Mouse (Mus musculus) stomach, embryonic 16.5 days (tissue): ENCODE data around the gene Tmem171. TPM values are rescaled to one million over a fixed set of nuclear protein-coding genes. Genes with fewer than 3 reads are reported as not detected.

ENCODE experiments used
- ATAC-seq: fragments of 200-750 bp; cut with Nextera tagmentation; 2 replicates; pipeline ENCODE4 v1.8.0; 2017; ENCODE audit warnings: moderate number of reproducible peaks, moderate TSS enrichment; ENCODE audit not compliant: insufficient read depth, low FRiP score
- H3K27ac ChIP-seq: fragments of 300-500 bp; sonication (generic); 2 replicates; pipeline ENCODE4 v1.5.1; 2014; ENCODE audit warnings: low read length
- H3K27me3 ChIP-seq: fragments of 300-500 bp; sonication (generic); 2 replicates; pipeline ENCODE4 v1.6.1; 2014; ENCODE audit warnings: low read length, control low read depth, mixed read lengths; ENCODE audit not compliant: control insufficient read depth, insufficient read depth
- H3K36me3 ChIP-seq: fragments of 300-500 bp; sonication (generic); 2 replicates; pipeline ENCODE4 v1.6.1; 2014; ENCODE audit warnings: low read length; ENCODE audit not compliant: control insufficient read depth, insufficient read depth
- H3K4me1 ChIP-seq: fragments of 300-500 bp; sonication (generic); 2 replicates; pipeline ENCODE4 v1.6.1; 2014; ENCODE audit warnings: low read length, control low read depth, mixed read lengths; ENCODE audit not compliant: control insufficient read depth, insufficient read depth
- H3K4me2 ChIP-seq: fragments of 300-500 bp; sonication (generic); 2 replicates; pipeline ENCODE4 v1.6.1; 2014; ENCODE audit warnings: low read depth, low read length, mixed read lengths
- H3K4me3 ChIP-seq: fragments of 300-500 bp; sonication (generic); replicated peaks from 2 replicates; pipeline ENCODE4 v1.5.1; 2014; ENCODE audit warnings: mild to moderate bottlenecking, low read length
- H3K9ac ChIP-seq: fragments of 300-500 bp; sonication (generic); 2 replicates; pipeline ENCODE4 v1.6.1; 2014; ENCODE audit warnings: low read length
- H3K9me3 ChIP-seq: fragments of 300-500 bp; sonication (generic); replicated peaks from 2 replicates; pipeline ENCODE4 v1.6.1; 2016; ENCODE audit warnings: low read length, control low read depth; ENCODE audit not compliant: control insufficient read depth
- WGBS: fragments of 180-500 bp; shearing (Covaris S2); extraction: QIAGEN DNeasy Blood & Tissue Kit; methylation state at CpG from one replicate; pipeline ENCODE4 v1.1.7; 2014; 5-methylcytosine and 5-hydroxymethylcytosine counted together
- polyA plus RNA-seq: library from polyadenylated mRNA; unstranded; fragments of >200 nt; fragmentation: Nextera tagmentation; extraction: Ambion mirVana; gene quantifications from 2 replicates; pipeline ENCODE4 v1.2.1, GENCODE M21; 2015

The Tmem171 gene
- polyA plus RNA-seq, 1 experiment from 2014 or later: 6.7 TPM

DNA sequence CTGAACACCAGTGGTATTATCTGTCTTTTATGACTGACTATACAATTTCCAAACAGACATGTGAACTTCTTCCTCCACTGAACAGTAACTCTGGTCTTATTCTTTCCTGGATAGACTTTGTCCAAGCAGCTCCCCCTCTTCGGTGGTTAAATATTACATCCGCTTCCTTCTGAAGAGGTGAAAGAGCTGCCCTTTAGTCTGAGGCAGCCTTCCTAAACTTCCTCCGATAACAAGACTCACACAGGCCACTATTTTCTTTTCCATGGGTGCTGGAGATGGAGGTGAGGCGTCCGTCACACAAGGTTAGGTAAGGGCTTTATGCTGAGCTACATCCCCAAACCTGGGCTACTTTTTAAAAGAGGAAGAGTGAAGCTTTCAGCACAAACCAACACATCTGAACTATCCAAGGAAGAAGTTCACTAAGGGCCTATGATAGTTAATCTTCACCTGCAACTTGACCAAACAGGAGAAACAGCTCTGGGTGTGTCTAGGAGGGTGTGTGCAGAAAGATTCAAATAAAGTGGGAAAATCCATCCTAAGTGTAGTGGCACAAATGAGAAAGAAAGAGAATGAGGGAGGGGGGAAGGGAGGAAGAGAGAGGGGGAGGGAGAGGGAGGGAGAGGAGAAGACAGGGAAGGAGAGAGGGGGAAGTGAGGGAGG lies 56.0 kb downstream of the Tmem171 start:
- no peaks in the 10 kb centered on the region for H3K27me3 ChIP-seq
- ATAC-seq: 0 out of 2 replicates have a peak, but pooled peaks have one; percentile 41
- no peak overlapping the region for H3K4me3 ChIP-seq
- peak overlapping the region; percentile 58 for H3K27ac ChIP-seq
- H3K9me3 ChIP-seq: peaks cover 6% of the 10 kb centered on the region
- H3K9ac ChIP-seq: no peak overlapping the region
- no peaks in the 10 kb centered on the region for H3K4me1 ChIP-seq
- H3K4me2 ChIP-seq: no peak overlapping the region
- no peaks in the 10 kb centered on the region for H3K36me3 ChIP-seq
- WGBS: 63% methylated on average over 5 of the region's 5 CpGs

GRCm38 (mm10) chr13:98637145-98637544 lies 57.5 kb downstream of the Tmem171 start, which contains the start of gene Tmem174:
TSS of gene Tmem174 (minus strand) at chr13:98637410.
- H3K9ac ChIP-seq: no peak within 1 kb of the TSS

GRCm38 (mm10) chr13:98636571-98636970 lies 58.1 kb downstream of the Tmem171 start:
- H3K9me3 ChIP-seq: peaks cover 6% of the 10 kb centered on the region
- ATAC-seq: no peak
- H3K4me2 ChIP-seq: no peak overlapping the region
- no peaks in the 10 kb centered on the region for H3K36me3 ChIP-seq
- no peaks in the 10 kb centered on the region for H3K27me3 ChIP-seq
- H3K9ac ChIP-seq: no peak overlapping the region
- WGBS: 60% methylated on average over 18 of the region's 18 CpGs
- H3K4me3 ChIP-seq: no peak overlapping the region
- no peak overlapping the region for H3K27ac ChIP-seq
- no peaks in the 10 kb centered on the region for H3K4me1 ChIP-seq

More at GRCm38 (mm10) chr13:98637145-98637544, 57.5 kb downstream of the Tmem171 start, which contains the start of gene Tmem174:
- H3K4me2 ChIP-seq: no peak within 1 kb of the TSS
- no peaks in the 10 kb centered on the region for H3K36me3 ChIP-seq
- H3K27me3 ChIP-seq: no peaks in the 10 kb centered on the region
- H3K9me3 ChIP-seq: peaks cover 6% of the 10 kb centered on the region
- peak within 1 kb of the TSS; percentile 56 for H3K27ac ChIP-seq
- H3K4me1 ChIP-seq: no peaks in the 10 kb centered on the region
- 84% methylated on average over 12 of the region's 12 CpGs for WGBS
- no peak for ATAC-seq
- H3K4me3 ChIP-seq: no peak within 1 kb of the TSS

Other genes starting within 250 kb of the Tmem171 start
- 1.6 and 3.8 TPM in 2 replicates for gene Gm10320, start 202.8 kb downstream of the Tmem171 start, polyA plus RNA-seq
- gene Tmem174, start 57.4 kb downstream of the Tmem171 start, polyA plus RNA-seq: not detected in 2 replicates
- 42.0 and 42.7 TPM in 2 replicates for gene Fcho2, start 120.6 kb upstream of the Tmem171 start, polyA plus RNA-seq
- 50.9 and 58.3 TPM in 2 replicates for gene Tnpo1, start 231.6 kb upstream of the Tmem171 start, polyA plus RNA-seq